Mouse (Mus musculus): ENCODE results near the gene Acadsb.
"Not testable (repeated sequence)": the region's sequence is repeated elsewhere in the genome, so short reads cannot be mapped to it uniquely, and the experiment has no call there.

The Acadsb gene

DNA sequence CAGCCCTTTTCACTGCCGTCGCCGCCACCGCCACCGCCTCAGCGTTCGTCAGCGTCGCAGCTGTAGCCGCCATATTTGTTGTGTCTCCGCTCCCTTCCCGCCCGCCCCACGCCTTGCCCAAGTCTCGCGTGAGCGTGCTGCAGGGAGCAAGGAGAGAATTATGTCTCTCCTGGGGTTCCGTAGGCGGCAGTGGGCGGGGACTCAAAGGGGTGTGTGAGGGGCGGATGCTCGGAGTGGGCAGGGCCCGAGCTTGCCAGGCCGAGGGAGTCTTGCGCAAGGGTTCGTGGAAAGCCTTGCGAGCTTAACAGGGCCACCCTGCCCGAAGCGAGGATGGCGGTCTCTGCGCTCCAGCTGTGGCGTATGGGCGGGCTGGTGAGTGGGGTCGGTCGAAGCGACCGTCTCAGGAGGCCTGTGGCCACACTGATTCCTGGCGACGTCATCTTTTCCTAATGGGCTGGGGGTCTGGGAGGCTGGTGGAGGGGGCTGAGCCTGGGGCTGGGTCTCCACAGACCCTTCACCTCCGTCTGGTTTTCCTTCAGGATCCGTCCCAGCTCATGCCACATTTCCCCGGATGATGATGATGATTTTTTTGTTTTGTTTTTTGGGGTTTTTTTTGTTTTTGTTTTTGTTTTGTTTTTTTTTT, at the start of gene Acadsb, which contains the start of gene Ikzf5:
TSS of gene Acadsb (plus strand) at position 186 of the 643 bp plus-strand sequence.
TSS of gene Ikzf5 (minus strand) at position 106 of the 643 bp plus-strand sequence.
- peak; percentile 99 for DNase-seq (ENCODE audit: low spot score in 2 of 2)

DNA sequence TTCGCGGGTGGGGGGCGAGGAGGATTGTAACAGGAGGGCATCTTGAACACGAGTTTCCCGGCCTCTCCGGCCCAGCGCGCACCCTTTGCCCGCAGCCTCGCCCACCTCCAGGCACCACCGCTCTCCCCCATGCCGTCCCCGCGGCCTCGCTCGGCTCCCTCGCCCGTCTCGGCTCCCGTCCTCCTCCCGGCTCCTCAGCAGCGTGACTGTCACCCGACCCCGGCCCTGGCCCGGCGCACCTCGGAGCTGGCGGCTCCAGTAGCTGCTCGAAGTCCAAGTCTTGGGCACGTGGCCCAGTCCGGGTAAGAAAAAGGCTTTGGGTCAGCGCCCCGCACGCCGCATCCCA, 48.2 kb upstream of the Acadsb start:
- no peak for DNase-seq (ENCODE audit: low spot score in 2 of 2)

DNA sequence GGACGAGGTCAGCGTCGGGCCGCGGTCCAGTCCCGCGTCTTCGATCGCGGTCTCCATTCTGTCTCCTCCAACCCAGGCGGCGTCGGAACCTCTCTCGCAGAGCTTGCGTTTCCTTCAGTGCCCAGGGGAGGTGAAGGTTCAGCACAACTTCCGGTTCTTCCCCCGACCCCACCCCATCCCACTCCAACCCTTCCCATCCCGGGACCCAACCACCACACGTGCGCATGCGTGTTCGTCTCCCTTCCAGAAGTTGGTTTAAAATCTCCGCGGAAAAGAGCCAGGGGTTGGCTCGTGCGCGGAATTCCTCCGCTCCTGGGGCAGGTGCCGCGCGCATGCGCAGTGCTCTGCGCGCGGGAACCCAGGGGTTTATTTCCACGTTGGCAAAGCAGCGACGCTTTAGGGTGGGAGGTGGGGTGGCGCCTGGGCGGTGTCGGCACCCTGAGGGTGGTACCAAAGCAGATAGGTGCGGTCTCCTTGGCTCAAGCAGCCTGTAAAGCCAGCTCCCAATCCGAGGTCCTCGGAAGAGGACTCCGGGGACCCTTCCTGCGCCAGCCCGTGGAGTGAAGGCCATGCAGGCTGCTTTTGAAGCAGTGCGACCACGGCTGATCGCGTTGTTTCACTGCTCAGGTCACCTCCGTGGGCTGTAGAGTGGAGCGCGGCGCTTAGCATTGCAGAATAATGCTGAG, 47.6 kb upstream of the Acadsb start, which contains the start of gene 2310057M21Rik:
TSS of gene 2310057M21Rik (minus strand) at position 145 of the 686 bp plus-strand sequence.
- DNase-seq (ENCODE audit: low spot score in 2 of 2): peak; percentile 71 to 80

DNA sequence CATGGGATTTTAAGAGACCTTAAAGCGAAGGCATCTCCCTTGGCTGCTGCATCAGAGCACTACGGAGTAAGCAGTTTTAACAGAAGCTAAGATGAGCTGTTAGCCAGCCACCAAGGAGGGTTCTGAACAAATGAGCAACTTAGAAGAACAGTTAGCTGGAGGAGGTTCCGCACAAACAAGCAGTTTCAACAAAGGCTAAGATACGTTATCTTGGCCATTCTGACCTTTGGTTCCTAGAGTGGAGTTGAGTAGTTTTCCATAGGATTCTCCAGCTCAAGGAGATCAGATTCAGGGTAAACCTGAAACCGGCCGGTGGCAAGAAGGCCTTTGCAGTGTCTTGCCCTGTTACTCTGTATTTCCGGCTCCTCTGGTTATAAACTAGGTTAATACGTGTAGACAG, 46.3 kb upstream of the Acadsb start:
- no peak for DNase-seq (ENCODE audit: low spot score in 2 of 2)

DNA sequence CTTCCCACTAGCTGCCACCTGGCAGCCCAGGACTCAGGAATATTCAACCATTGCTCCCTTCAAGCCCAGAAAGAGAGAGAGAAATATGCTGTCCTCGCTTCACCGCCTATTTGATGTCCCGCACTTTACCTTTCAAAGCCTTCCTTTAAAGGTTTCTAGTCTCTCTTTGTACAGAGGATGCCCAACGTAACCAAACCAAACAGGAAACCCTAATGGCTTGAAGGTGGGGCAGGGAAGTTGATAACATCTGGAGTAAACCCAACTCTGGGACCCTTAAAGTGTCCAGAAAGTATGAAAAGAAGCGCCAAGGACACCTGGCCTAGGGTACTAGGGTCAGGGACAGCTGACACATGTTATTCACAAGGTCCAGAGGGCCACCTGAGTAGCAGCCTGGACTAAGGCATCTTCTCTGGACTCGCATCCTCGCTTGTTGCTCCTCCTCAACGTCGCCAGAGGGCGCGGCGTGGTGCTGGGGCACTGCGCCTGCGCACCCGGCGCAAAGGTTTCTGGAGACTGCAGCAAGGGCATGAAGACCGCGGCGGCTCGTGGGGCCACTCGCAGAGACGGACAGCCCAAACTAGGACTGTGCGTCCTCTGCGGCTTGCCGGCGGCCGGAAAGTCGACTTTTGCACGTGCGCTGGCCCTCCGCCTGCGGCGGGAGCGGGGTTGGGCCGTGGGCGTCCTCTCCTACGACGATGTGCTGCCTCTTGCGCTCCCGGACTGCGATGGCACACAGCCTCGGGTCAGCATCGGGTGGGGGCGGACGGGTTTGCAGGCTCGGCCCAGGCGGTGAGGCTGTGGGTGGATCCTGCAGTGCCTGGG, 39.5 kb upstream of the Acadsb start, which contains the start of gene Pstk:
TSS of gene Pstk (plus strand) at position 494 of the 822 bp plus-strand sequence.
- peak; percentile 71 to 80 for DNase-seq (ENCODE audit: low spot score in 2 of 2)

DNA sequence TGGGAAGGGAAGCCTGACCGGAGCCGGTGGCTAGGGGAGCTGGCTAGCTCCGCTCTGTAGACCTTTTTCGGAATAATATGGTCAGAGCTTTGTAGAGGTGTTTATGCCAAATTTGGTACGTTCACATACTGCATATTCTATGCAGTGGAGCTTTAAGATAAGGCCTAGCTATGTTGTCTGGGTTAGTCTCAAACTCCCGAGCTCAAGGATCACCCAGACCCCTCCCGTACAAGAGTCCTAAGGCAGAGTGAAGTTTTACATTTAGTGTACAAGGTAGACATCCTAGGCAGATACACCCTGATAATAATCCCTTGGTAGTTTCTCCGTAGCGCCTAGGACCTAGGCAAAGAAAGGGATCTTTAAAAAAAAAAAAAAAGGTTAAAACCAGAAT, 38.9 kb upstream of the Acadsb start:
- DNase-seq (ENCODE audit: low spot score in 2 of 2): no peak

DNA sequence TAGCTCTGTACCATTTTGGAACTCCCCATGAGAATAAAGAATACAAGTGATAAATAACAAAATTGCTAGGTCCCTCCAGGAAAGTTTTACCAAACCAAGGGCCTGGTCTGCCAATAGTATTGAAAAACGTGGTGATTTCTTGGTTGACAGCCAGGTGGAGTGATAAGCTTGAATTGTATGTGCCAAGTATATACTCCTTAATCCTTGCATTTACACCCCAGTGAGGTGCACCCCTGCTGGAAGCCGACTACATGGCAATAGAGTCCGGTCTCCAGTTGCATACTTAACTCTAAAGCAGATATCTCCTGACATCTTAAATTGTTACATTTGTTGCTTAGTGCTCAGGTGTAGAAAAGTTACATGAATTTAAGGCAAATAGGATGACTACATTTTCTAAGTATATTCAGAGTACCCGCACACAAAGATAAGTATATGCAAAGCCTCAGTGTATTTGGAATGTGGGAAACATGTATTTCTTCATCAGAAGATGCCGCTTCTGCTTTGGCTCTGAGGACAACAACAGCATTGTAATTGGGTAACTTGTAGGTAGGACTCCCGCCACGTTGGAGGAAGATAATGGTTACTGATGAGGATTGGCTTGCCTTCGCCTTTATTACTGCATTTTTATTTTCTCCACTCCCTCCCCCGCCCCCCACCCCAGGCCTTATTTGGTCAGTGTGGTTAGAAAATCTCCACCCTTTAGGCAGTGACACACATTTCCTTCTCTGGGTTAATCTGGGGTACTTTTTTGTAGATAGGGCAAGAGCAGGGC, 38.3 kb upstream of the Acadsb start:
- no peak for DNase-seq (ENCODE audit: low spot score in 2 of 2)

DNA sequence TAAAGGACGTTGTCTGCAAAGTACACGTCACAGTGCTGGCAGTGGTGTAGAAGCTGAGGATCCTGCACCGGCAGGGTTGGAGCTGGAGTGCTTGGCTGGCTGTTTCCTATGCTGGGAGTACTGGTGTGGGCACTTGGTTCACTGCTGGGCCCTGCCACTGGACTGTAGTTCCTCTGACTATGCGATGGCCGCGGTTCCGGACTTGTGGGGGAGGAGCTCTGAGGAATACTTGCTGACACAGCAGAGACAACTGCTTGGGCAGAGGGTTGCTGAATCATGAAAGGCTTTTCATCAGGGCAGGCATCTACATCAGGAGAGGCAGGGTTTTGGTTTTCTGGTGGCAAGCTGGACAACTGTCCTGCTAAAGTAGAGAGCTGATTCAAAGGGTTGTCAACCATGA, 18.6 kb upstream of the Acadsb start:
- not testable (repeated sequence) for DNase-seq (ENCODE audit: low spot score in 2 of 2)

DNA sequence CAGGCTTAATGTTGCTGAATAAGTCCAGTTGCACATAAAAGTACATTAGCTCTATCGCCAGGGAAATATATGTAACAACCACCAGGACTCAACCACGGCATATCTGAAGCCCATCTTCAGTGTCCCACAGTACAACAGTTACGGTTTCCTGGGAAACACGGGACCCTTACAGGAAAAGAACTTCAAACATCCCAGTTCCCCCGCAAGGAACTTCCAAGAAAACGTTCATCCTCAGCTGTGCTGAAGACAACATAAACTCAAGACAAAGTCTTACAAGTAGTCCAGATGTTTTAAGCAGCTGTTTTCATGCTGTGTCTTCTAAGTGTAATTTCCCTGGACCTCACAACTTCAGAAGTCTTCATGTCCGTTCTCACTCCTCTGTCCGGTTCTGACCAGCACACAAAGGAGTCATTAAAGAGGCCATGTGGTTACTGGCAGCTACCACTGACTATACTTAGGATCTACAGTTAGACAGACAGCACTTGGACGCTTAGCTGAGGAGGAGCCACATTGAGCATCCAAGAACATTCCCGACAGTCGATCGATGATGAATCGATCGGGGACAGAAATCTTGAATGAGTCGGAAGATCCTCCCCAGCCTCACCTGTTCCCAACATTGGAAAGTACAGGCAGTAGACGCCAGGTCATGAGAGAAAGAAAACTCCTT, 947 bp upstream of the Acadsb start:
- no peak for DNase-seq (ENCODE audit: low spot score in 2 of 2)

DNA sequence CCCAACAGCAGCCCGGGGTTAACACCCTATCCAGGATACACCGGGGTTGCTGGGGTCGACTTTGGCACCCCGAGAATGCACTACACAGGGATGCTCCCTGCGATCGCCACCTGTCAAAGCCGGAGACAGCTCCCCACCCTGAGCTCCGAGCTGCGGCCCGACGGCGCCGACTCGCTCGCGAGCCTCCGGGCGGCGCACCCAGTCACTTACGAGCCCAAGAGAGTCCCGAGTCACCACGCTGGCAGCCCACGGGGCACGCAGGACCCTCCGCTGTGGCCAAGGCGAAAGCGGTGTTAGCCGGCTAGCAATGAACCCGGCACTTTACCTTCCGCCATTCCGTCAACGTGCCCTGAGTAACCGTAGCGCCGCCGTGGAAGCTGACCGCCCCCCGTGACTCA, 414 bp upstream of the Acadsb start:
- DNase-seq (ENCODE audit: low spot score in 2 of 2): peak in 1 of 2 experiments; percentile 45

DNA sequence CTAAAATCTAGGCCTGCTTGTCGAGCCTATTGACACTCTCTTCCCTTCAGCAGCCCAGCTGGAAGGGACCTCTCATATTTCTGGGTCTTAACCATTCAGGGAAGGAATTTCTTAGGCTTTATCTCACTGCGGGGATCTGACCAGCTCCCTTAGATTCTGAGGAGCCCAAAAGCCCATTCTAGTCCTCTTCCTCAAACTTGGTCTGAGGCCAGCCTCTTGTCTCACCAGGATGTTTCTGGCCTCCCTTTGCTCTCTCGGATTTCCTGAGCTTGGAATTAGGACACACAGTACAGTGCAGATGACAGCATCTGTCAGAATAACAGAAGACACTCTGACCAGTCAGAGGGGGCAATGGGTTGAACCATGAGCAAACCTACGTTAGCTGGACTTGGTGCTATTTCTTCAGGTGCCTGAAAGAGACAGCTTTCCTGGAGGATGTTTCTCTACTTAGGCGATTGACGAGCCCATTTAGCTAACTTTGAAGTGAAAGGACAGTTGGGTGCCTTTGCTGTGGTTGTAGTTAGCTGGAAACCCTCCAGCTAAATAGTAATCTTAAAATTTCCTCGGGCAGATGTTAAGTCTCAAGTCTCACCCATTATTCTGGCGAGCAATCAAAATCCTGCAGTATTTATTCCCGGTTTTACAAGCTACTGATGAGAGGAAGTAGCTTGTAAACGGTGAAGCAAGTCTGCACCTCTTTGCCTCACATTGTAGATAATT, 980 bp downstream of the Acadsb start:
- DNase-seq (ENCODE audit: low spot score in 2 of 2): no peak

DNA sequence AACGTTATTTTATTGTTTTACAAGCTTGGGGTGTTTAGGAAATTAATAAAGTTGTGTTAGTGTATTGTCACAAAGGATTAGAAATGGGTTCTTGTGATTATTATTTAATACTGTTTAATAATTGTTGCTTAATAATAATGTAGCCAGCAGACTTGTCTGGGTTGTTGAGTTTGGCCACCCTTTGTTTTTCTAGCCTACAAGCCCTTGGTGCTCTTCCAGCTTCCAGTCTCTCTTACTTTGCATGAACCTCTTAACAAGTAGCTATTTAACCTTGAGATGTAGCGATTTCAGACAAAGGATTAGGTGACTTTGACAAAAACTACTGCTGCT, 1.5 kb downstream of the Acadsb start:
- DNase-seq (ENCODE audit: low spot score in 2 of 2): no peak

DNA sequence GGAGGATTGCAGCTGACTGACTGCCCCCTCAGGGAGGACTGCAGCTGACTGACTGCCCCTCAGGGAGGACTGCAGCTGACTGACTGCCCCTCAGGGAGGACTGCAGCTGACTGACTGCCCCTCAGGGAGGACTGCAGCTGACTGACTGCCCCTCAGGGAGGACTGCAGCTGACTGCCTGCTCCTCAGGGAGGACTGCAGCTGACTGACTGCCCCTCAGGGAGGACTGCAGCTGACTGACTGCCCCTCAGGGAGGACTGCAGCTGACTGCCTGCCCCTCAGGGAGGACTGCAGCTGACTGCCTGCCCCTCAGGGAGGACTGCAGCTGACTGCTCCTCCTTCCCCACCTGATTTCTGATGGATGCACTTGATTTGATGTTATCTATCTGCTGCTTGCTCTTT, 6.3 kb downstream of the Acadsb start:
- not testable (repeated sequence) for DNase-seq (ENCODE audit: low spot score in 2 of 2)

DNA sequence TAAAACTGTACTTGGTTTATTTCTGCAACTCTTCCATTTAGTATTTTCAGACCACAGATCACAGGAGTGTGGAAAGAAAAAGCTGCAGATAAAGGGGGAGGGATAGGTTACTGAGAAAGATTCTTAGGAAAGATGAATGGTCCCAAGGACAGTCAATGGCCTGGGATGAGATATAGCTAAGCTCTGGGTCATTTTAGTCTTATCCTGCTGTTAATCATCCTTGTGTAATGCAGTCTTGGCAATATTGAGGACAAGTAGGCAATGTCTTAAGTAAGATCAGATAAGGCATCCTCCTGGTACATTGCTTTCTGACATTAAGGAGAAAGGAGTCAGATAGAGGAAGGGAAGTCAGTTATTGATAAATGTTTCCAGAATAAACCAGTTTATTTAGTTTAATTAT, 7.2 kb downstream of the Acadsb start:
- no peak for DNase-seq (ENCODE audit: low spot score in 2 of 2)

DNA sequence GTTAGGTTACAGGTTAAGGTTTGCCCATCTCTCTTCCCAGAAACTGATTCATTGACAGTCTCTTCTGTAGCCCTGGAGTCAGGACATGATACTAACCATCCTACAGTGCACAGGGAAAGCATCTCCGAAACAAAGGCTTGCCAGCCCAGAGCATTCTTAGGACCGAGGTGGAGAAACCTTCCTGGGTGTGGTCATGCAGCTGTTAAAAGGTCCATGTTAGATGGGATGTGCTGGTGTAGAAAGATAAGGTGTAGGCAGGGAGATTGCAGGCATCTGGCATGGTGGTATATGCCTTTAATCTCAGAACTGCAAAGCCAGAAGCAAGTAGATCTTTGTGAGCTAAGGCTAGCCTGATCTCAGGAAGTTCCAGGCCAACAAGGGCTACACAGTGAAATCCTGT, 14.5 kb downstream of the Acadsb start:
- DNase-seq (ENCODE audit: low spot score in 2 of 2): no peak

DNA sequence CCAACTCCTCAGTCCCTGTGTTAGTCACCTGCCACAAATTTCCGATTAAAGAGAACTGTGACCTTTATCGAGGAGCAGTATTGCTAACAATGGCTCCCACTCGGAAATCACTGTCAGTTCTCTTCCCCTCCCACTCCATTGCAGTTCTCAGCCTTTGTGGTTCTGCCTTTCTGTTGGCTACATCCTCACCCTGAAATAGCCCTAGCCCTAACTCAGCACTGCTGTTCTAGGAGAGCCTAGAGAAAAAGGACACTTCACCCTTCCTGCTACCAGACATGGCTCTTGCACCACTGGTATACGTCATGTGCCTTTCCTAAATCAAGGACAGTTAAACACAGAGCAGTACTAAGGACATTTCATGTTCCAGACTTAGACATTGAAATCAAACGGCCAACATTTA, 16.9 kb downstream of the Acadsb start:
- DNase-seq (ENCODE audit: low spot score in 2 of 2): no peak

DNA sequence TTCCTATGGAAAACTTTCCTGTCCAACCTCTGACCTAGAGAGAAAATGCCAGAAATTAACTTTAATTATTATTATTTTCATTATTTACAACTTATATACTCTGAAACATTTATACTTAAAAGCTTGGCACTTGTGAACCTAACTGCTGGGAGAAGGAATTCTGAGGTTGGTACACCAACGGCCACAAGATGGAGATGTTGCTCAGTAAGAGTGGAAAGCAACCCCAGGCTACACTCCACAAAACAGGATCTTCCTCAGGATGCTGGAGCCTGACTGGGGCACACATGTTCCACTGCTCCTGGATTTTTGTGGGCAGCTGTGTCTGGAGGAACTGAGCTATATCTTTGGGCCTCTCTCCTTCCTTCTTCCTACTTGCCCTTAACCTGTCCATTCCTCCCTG, 21.8 kb downstream of the Acadsb start:
- no peak for DNase-seq (ENCODE audit: low spot score in 2 of 2)

DNA sequence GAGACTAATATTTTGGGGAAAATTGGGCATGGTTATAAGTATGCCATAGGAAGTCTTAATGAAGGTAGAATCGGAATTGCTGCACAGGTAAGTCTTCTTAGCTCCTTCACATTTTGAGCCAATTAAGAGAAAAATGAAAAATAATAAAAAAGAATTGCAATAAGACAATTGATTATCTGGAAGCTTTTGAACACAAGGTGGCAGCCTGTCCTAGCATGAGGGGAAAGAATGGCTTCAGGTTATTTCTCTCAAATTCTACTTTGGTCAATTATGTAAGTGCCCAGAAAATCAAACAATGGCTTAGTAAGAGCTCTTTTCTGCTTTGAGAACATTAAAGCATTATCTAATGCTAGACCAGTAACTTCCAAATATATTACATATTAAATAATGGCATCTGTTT, 23.9 kb downstream of the Acadsb start:
- no peak for DNase-seq (ENCODE audit: low spot score in 2 of 2)

DNA sequence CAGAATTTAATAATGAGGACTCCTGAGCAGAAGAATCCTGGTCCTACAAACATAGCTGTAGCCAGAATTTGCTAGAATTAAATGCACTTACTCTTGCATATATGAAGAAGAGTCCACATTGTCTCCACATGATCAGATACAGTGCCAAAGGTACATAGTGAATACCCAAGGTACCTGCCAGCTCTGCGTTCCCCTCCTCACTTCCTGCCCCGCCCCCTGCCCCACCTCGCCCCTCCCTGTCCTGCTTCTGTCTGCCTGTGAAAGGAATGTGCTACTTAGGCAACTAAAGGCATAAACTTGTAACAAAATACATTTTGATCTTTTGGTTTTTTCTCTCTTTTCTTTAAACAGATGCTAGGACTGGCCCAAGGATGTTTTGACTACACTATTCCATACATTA, 26.6 kb downstream of the Acadsb start:
- no peak for DNase-seq (ENCODE audit: low spot score in 2 of 2)

DNA sequence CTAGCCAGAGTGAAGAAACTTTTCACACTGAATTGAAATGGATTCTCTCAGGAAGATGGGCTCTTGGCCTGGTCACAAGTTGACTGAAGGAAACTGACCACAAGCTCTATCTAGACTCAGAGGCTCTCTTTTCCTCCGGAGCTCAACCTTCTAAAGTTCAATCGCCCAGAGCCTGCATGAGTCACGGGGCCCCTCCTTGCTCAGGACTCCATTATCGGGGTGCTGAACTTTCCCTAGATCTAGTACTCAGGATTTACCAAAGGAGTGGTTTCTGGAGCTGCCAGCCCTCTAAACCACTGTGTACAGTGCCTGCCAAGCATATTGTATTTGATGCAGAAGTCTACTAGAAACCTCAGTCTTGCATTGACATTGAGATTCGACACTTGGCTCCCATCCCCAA, 46.3 kb downstream of the Acadsb start:
- no peak for DNase-seq (ENCODE audit: low spot score in 2 of 2)

DNA sequence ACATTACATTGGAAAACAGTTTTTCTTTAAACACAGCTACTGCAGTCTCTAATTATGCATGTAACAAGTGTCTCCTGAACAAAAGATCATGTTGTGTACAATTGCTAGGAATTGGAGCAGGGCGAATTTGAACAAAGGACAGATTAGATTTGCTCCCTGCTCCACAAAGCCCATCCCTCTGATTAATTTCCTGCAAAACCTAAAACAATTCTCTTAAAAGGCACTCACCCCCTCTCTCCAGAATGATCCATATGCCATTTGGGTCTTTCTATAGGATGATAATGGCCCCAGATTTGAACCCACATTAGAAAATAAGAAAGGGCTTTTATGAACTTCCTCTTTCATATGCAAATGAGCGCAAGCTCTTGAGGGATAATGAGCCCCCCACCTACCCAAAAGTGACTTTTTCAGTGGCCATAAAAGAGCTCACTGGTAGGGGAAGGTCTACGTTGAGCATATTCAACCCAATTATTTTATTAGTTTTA, 54.8 kb downstream of the Acadsb start:
- no peak for DNase-seq (ENCODE audit: low spot score in 2 of 2)
